Mouse (Mus musculus) heart, embryonic 10.5 days (tissue): ENCODE measurements at regions not wholly inside any gene's neighbourhood (a gene's known extent, or its start where the extent isn't known, plus 50 kb on each side); places are given as distances from the start of the nearest gene placed in this dataset.

ENCODE experiments used
- DNase-seq: peaks from one replicate; pipeline ENCODE4 v3.0.0-alpha.2; 2017; ENCODE audit warnings: low spot score
- H3K27ac ChIP-seq: fragments of 300-500 bp; sonication (generic); 2 replicates; pipeline ENCODE4 v1.5.1; 2016; ENCODE audit warnings: mild to moderate bottlenecking
- H3K27me3 ChIP-seq: fragments of 300-500 bp; sonication (generic); 2 replicates; pipeline ENCODE4 v1.6.1; 2016; ENCODE audit warnings: mild to moderate bottlenecking; ENCODE audit not compliant: poor library complexity, insufficient read depth, severe bottlenecking
- H3K36me3 ChIP-seq: fragments of 300-500 bp; sonication (generic); 2 replicates; pipeline ENCODE4 v1.6.1; 2016; ENCODE audit warnings: mild to moderate bottlenecking, moderate library complexity
- H3K4me1 ChIP-seq: fragments of 300-500 bp; sonication (generic); 2 replicates; pipeline ENCODE4 v1.6.1; 2016; ENCODE audit warnings: mild to moderate bottlenecking
- H3K4me3 ChIP-seq: fragments of 300-500 bp; sonication (generic); 2 replicates; pipeline ENCODE4 v1.5.1; 2016; ENCODE audit warnings: mild to moderate bottlenecking, moderate library complexity
- H3K9me3 ChIP-seq: fragments of 300-500 bp; sonication (generic); 2 replicates; pipeline ENCODE4 v1.6.1; 2016; ENCODE audit warnings: mild to moderate bottlenecking, moderate library complexity
- WGBS: fragments of 180-500 bp; shearing (Covaris S2); methylation state at CpG from one replicate; pipeline ENCODE4 v1.1.7; 2016; 5-methylcytosine and 5-hydroxymethylcytosine counted together

DNA sequence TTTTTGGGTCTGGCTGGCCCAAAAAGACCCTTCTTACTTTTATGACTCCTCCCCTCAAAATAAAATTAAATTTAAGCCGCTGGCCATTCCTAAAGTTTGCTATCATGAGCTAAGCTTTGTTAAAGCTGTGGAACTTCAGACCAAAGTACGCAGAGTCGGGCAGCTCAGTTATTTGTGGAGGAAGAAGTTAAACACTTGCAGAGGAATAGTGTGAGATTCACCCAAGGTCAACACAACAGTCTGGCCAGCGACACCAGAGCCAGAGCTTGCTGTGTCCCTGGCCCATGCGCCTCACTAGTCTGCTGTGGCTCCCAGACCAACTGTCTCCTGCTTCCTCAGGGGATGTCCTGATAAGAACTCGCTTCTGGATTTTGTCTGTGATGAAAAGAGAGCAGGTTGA is 103.3 kb upstream of the Cdh5 start:
- Histone ChIP-seq H3K4me3 (no peak overlapping the region), H3K27ac (no peak overlapping the region), H3K27me3 (no peaks in the 10 kb centered on the region), H3K36me3 (no peaks in the 10 kb centered on the region), H3K9me3 (no peaks in the 10 kb centered on the region), H3K4me1 (no peaks in the 10 kb centered on the region)
- 47% methylated on average over 6 of the region's 6 CpGs for WGBS
- no peak for DNase-seq

DNA sequence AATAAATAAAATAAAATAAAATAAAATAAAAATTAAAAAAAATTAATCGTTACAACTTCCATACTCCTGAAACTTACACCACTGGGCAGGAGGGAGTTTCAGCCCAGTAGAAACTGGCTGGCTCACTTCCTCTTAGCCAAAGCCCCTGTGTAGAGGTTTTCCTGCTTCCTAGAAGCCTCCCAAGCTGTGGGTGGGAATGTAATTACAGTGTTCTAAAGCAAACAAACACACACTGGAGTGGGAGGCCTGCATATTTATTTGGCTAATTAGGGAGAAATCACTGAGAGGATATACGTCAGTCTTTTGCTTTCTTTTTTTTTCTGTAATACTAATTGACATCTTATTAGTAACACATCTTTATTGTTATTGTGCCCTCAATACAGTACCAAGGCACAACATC is 94.2 kb upstream of the Cdh5 start:
- Histone ChIP-seq H3K27ac (no peak overlapping the region), H3K36me3 (no peaks in the 10 kb centered on the region), H3K9me3 (no peaks in the 10 kb centered on the region), H3K4me1 (no peaks in the 10 kb centered on the region), H3K4me3 (no peak overlapping the region), H3K27me3 (no peaks in the 10 kb centered on the region)
- no peak for DNase-seq
- WGBS, result 80% methylated on average over 2 of the region's 2 CpGs

DNA sequence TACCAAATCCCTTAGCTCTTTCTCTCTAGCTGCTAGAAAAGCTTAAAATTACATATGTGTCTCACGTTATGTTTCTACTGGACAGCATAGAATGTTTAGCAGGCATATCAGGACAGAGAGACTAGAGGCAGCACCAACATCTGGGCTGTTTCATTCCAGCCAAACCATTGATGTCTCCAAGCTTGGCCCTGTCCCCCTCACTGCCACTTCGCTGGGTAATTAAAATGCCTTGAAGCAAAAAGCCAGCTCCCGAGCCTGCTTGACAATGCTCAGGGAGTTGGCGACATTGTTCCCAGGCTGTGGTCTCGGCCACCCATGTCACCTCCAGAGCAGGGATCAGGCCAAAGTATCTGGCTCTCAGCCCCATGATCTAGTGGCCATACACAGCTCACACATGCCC is 92.7 kb upstream of the Cdh5 start:
- 69% methylated on average over 5 of the region's 5 CpGs for WGBS
- H3K4me1 ChIP-seq, result peaks cover 4% of the 10 kb centered on the region; the same call in 1 of the 2 replicates
- no peaks in the 10 kb centered on the region for H3K36me3 ChIP-seq
- no peak for DNase-seq
- no peak overlapping the region for H3K4me3 ChIP-seq
- H3K27me3 ChIP-seq, result no peaks in the 10 kb centered on the region
- H3K27ac ChIP-seq, result no peak overlapping the region
- H3K9me3 ChIP-seq, result no peaks in the 10 kb centered on the region

DNA sequence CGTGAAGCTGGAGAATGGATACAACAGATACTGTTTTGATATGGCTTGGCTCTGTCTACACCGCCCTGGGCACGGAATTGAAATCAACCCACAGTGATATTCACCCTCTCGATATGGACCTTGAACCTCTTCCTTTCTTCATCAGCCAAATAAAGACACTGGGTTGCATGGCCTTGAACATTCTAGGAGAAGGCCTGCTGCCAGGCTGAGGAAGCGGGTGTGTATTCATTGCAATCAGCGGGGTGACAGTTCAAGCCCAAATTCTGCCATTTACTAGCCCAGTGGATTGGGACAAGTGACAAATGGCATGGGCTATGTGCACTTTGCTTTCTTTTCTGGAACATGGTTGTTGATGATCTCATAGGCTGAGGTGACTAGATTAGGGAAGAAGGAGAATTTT is 92.1 kb upstream of the Cdh5 start:
- H3K4me3 ChIP-seq, result no peak overlapping the region
- H3K9me3 ChIP-seq, result no peaks in the 10 kb centered on the region
- 88% methylated on average over 6 of the region's 6 CpGs for WGBS
- no peak for DNase-seq
- peaks cover 4% of the 10 kb centered on the region; the same call in 1 of the 2 replicates for H3K4me1 ChIP-seq
- no peaks in the 10 kb centered on the region for H3K27me3 ChIP-seq
- no peaks in the 10 kb centered on the region for H3K36me3 ChIP-seq
- H3K27ac ChIP-seq, result no peak overlapping the region

DNA sequence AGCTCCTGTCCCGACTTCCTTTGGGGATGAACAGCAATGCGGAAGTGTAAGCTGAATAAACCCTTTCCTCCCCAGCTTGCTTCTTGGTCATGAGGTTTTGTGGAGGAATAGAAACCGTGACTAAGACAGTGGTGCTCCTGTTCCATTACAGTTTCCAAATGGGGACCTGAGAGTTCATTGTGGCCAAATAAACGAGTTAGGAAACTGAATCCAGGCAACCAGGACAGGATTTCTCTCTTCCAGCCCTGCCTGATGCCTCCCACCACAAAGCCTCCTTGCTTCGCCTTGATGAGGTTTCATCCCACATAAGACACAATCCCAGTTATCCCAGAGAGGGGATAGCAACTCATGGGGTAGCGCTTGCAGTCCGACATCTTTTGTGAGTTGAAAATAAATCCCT is 79.2 kb upstream of the Cdh5 start:
- no peak for DNase-seq
- WGBS, result 81% methylated on average over 7 of the region's 7 CpGs
- H3K4me3 ChIP-seq, result no peak overlapping the region
- H3K27me3 ChIP-seq, result peaks cover 30% of the 10 kb centered on the region; the same call in 1 of the 2 replicates
- H3K27ac ChIP-seq, result 0 out of 2 replicates have a peak overlapping the region, but pooled peaks have one; percentile 36
- no peaks in the 10 kb centered on the region for H3K36me3 ChIP-seq
- no peaks in the 10 kb centered on the region for H3K9me3 ChIP-seq
- H3K4me1 ChIP-seq, result peaks cover 19% of the 10 kb centered on the region; the same call in 1 of the 2 replicates

DNA sequence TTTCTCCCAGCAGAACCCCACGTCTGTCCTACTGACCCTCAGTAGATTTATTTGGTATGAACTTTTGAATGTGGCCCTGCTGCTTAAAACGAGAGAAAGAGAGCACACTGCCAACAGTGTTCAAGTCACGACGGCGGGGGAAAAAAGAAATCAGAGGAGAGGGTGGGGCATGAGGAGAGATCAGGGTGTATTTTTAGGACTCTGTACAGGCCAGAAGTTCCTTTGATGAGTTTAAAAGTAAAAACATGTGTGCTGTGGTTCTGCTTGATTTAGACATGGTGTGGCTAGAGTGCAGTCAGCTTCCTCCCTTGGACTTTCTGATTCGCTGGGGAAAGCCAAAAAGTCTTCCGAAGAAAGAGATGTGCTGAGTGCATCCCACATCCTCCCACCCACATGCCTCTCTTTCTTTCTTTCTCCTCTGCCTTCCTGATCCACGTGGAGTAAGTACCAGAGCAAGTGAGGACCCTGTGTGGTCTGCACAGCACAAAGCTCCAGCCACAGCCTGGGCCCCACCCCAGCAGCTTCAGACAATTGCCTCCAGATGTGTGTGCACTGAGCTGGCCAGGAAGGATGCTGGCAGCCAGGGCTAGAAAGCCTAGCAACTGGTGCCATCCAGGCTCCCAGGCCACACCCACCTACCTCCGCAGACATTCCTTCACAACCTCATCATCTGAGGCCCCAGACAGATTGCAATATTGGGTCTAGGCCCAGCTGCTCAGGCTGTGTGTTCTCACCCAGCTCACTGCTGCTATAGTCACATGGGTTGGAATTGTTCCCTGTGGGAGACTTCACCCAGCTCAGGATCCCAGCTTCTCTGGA is 78.5 kb upstream of the Cdh5 start:
- H3K9me3 ChIP-seq, result no peaks in the 10 kb centered on the region

DNA sequence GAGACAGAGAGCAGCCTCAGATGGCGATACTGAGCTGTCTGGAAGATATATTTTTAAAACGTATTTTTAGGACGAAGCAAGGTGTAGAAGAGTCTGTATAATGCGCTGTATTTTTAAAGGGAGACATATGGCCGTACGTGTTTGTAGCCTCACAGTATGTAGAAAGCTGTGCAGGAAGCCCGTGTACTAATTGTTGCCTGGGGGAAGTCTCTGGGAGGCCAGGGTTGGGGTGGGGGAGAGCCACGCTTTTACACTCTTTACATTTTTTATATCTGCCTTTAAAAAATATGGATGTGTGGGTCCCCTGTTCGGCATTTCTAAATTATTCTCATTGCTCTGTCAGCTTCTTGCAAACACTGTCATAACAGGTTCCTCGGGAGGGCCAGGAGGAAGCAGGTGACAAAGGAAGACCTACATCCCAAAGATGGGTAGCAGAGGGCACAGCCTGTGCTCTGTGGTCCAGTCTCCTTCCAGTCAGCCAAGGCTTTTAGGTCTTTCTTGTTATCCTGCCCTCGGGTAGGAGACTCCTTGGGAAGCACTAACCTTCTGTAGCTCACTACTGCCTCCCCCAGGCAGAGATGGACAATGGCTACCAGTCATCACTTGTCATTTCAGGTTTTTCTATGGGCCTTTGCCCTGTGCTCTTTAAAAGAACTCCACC is 74.1 kb upstream of the Cdh5 start:
- peaks cover 17% of the 10 kb centered on the region; the same call in 1 of the 2 replicates for H3K27me3 ChIP-seq
- no peak overlapping the region for H3K27ac ChIP-seq
- no peak overlapping the region for H3K4me3 ChIP-seq
- 0 out of 2 replicates have a peak, but pooled peaks cover 3% of the 10 kb centered on the region for H3K36me3 ChIP-seq
- WGBS, result 76% methylated on average over 11 of the region's 11 CpGs
- DNase-seq, result no peak
- H3K4me1 ChIP-seq, result peaks cover 16% of the 10 kb centered on the region; the same call in 1 of the 2 replicates
- peaks cover 4% of the 10 kb centered on the region; the same call in 1 of the 2 replicates for H3K9me3 ChIP-seq

More for the DNA sequence above, 78.5 kb upstream of the Cdh5 start:
- Histone ChIP-seq H3K36me3 (no peaks in the 10 kb centered on the region), H3K27ac (peak overlapping the region; percentile 36; the same call in 1 of the 2 replicates), H3K27me3 (peaks cover 30% of the 10 kb centered on the region; the same call in 1 of the 2 replicates), H3K4me3 (no peak overlapping the region), H3K4me1 (peaks cover 19% of the 10 kb centered on the region; the same call in 1 of the 2 replicates)
- DNase-seq, result no peak
- 57% methylated on average over 9 of the region's 9 CpGs for WGBS

DNA sequence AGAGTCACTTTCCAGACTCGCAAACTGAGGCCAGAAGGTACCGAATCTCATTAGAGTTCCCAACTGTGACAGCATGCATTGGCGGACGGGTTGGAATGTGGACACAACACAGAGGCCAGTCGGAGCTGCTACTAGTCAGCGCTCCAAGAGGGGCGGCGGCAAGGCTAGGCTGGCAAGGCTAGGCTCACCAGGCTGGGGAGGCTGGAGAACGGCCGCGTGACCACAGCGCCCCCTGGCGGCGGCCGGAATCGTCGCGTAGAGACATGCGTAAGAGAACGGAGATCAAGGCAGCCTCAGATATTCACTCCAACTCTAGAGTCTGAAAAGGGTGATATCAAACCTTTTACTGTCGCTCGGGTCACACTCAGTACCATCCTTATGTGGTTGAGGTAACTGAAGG is 72.8 kb upstream of the Cdh5 start:
- H3K27ac ChIP-seq, result no peak overlapping the region
- 0 out of 2 replicates have a peak, but pooled peaks cover 3% of the 10 kb centered on the region for H3K36me3 ChIP-seq
- H3K4me1 ChIP-seq, result 0 out of 2 replicates have a peak, but pooled peaks cover 5% of the 10 kb centered on the region
- H3K27me3 ChIP-seq, result peaks cover 8% of the 10 kb centered on the region; the same call in 1 of the 2 replicates
- peaks cover 4% of the 10 kb centered on the region; the same call in 1 of the 2 replicates for H3K9me3 ChIP-seq
- H3K4me3 ChIP-seq, result peak overlapping the region; percentile 28
- WGBS, result 3% methylated on average over 22 of the region's 22 CpGs
- DNase-seq, result peak; percentile 91

DNA sequence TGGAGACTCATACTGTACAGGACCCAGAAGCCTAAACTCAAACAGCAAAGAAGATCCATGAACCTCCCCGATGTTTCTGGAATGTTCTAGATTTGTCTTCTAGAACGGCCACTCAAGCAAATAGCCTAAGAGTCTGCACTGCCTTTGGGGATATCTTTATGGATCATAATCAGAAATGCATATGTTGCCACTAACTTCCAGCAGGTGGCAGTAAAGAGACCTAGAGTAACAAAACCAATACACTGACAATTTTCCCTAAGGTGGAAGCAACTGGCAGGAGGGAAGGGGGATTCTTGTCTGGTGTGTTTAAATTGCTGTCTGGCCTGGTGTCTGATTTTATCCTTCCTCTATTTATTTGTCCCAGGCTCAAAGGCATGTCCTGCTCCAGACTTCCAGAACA is 69.2 kb upstream of the Cdh5 start:
- H3K4me3 ChIP-seq, result no peak overlapping the region
- peaks cover 4% of the 10 kb centered on the region; the same call in 1 of the 2 replicates for H3K9me3 ChIP-seq
- 86% methylated on average over 2 of the region's 2 CpGs for WGBS
- DNase-seq, result no peak
- H3K27me3 ChIP-seq, result no peaks in the 10 kb centered on the region
- 0 out of 2 replicates have a peak, but pooled peaks cover 5% of the 10 kb centered on the region for H3K4me1 ChIP-seq
- H3K36me3 ChIP-seq, result 0 out of 2 replicates have a peak, but pooled peaks cover 3% of the 10 kb centered on the region
- H3K27ac ChIP-seq, result no peak overlapping the region

DNA sequence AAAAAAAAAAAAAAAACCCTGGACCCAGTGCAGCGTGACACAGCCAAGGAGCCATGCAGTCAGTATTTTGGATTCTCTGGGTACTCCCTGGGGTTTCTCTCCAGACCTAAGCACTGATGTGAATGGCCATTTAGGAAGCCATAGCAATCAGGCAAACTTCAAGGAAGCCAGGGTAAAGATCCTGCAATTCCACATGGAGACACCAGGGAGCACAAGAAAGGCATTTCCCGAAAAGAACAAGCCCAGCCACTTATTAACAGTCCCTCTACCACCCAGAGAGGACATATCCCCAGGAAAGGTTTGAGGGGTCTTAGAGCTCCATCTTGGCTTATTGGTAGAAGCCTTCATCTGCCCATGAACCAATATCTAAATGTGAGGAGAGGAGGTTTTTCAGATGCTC is 68.3 kb upstream of the Cdh5 start:
- 49% methylated on average over 2 of the region's 2 CpGs for WGBS
- Histone ChIP-seq H3K9me3 (peaks cover 4% of the 10 kb centered on the region; the same call in 1 of the 2 replicates), H3K27me3 (no peaks in the 10 kb centered on the region), H3K36me3 (0 out of 2 replicates have a peak, but pooled peaks cover 3% of the 10 kb centered on the region), H3K27ac (no peak overlapping the region), H3K4me3 (no peak overlapping the region), H3K4me1 (0 out of 2 replicates have a peak, but pooled peaks cover 5% of the 10 kb centered on the region)
- no peak for DNase-seq

DNA sequence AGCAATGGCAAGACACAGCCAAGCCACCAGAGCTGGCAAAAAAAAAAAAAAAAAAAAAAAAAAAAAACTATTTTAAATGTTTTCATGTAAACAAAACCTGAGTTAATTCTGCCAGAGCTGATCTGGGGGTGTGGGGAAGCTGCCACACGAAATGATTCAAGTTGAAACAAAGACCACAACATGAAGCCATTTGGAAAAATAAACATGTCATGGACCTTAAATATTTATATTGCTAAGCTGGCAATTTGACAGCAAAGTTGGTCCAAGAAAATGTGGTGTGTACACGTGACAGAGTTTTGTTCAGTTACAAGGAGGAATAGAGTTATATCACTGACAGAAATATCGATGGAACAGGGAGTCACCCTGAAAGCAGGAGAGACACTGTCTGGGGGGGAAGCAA is 67.1 kb upstream of the Cdh5 start:
- Histone ChIP-seq H3K36me3 (0 out of 2 replicates have a peak, but pooled peaks cover 3% of the 10 kb centered on the region), H3K4me3 (no peak overlapping the region), H3K27ac (no peak overlapping the region), H3K4me1 (no peaks in the 10 kb centered on the region), H3K27me3 (no peaks in the 10 kb centered on the region), H3K9me3 (peaks cover 4% of the 10 kb centered on the region; the same call in 1 of the 2 replicates)
- WGBS, result 70% methylated on average over 3 of the region's 3 CpGs
- DNase-seq, result no peak

DNA sequence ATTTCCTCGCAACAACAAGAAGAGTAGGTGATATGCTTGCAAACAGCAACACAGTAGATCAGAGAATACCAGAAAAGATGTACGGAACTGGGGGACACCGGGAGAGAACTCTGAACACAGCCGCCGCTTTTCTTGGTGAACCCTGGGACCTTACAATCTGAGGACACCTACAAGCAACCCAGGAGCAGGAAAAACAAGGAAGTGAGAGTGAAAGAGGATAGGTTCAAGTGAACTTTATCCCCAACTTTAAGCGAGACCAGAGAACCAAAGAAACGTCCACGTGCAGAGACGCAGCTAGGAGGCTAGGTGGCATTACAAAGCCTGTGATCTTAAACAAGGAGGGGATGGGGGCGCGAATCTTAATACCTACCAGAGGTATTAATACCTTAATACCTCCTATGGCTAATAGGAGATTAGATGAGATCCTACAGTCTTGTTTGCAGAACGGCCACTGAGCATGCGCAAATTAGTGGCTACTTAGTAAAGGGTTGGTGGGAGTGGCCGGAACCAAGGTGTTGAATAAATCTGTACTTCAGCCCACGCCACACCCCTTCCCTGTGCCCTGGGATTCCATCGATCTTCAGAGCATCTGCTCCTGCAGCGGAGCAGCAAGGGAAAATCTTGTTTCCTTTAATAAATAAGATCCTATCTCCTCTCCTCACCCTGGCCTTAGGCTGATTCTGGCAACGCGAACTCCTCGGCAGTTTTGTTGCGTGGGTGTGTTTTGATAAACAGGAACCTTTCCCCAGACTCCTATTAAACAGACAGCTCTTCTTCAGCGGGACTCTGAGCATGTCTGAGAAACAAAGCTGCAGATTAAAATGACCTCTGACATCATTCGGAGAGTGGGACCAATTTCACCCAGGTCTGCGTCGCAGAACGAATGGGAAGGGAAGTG is 64.6 kb upstream of the Cdh5 start:
- WGBS, result 70% methylated on average over 26 of the region's 26 CpGs
- no peak for DNase-seq
- Histone ChIP-seq H3K4me3 (no peak overlapping the region), H3K4me1 (no peaks in the 10 kb centered on the region), H3K27ac (no peak overlapping the region), H3K27me3 (no peaks in the 10 kb centered on the region), H3K36me3 (no peaks in the 10 kb centered on the region), H3K9me3 (no peaks in the 10 kb centered on the region)
